Mouse (Mus musculus) left cerebral cortex, adult 9 months (tissue): ENCODE measurements at regions not wholly inside any gene's neighbourhood (a gene's known extent, or its start where the extent isn't known, plus 50 kb on each side); places are given as distances from the start of the nearest gene placed in this dataset.

Source experiments
- DNase-seq, 2 experiments: peaks; one replicate each; pipeline ENCODE4 v3.0.0; 2022; ENCODE audit warnings: low spot score in 2 of 2

GRCm38 (mm10) chr4:88941955-88942354 is 62.0 kb upstream of the Ifne start:
- peak in 1 of 2 experiments; percentile 3 for DNase-seq

GRCm38 (mm10) chr4:88940670-88941069 is 60.7 kb upstream of the Ifne start:
- DNase-seq = no peak

- DNase-seq = no peak
Measured at GRCm38 (mm10) chr4:88939397-88939796, 59.4 kb upstream of the Ifne start.

- peak in 1 of 2 experiments; percentile 16 for DNase-seq
Measured at GRCm38 (mm10) chr4:88938712-88939032, 58.7 kb upstream of the Ifne start.

- DNase-seq = peak; percentile 3 to 34
Measured at GRCm38 (mm10) chr4:88937866-88938711, 58.1 kb upstream of the Ifne start.

GRCm38 (mm10) chr4:88936976-88937375 is 57.0 kb upstream of the Ifne start:
- no peak for DNase-seq

- DNase-seq = no peak
Measured at GRCm38 (mm10) chr4:88935901-88936300, 55.9 kb upstream of the Ifne start.

- no peak for DNase-seq
Measured at GRCm38 (mm10) chr4:88935316-88935715, 55.3 kb upstream of the Ifne start.

GRCm38 (mm10) chr4:88934266-88935025 is 54.4 kb upstream of the Ifne start:
- DNase-seq = no peak

GRCm38 (mm10) chr4:88931217-88931616 is 51.2 kb upstream of the Ifne start:
- no peak for DNase-seq
